Mouse (Mus musculus) lung, embryonic 14.5 days (tissue): ENCODE results near the gene Sncg. TPM values are rescaled to one million over a fixed set of nuclear protein-coding genes. Genes with fewer than 3 reads are reported as not detected.

Source experiments
- ATAC-seq: fragments of 200-750 bp; cut with Nextera tagmentation; 2 replicates; pipeline ENCODE4 v1.8.0; 2017; ENCODE audit warnings: mild to moderate bottlenecking, moderate TSS enrichment, moderate library complexity; ENCODE audit not compliant: insufficient read depth
- DNase-seq: peaks from one replicate; pipeline ENCODE4 v3.0.0-alpha.2; 2015
- H3K27ac ChIP-seq: fragments of 300-500 bp; sonication (generic); 2 replicates; pipeline ENCODE4 v1.5.1; 2014; ENCODE audit warnings: low read depth, mild to moderate bottlenecking, moderate library complexity
- H3K27me3 ChIP-seq: fragments of 300-500 bp; sonication (generic); 2 replicates; pipeline ENCODE4 v1.6.1; 2014; ENCODE audit warnings: low read length, control low read depth; ENCODE audit not compliant: insufficient read depth
- H3K36me3 ChIP-seq: fragments of 300-500 bp; sonication (generic); 2 replicates; pipeline ENCODE4 v1.6.1; 2014; ENCODE audit warnings: control low read depth; ENCODE audit not compliant: insufficient read depth
- H3K4me1 ChIP-seq: fragments of 300-500 bp; sonication (generic); 2 replicates; pipeline ENCODE4 v1.6.1; 2014; ENCODE audit warnings: antibody characterized with exemption, control low read depth; ENCODE audit not compliant: insufficient read depth
- H3K4me2 ChIP-seq: fragments of 300-500 bp; sonication (generic); 2 replicates; pipeline ENCODE4 v1.6.1; 2014; ENCODE audit warnings: mild to moderate bottlenecking
- H3K4me3 ChIP-seq: fragments of 300-500 bp; sonication (generic); 2 replicates; pipeline ENCODE4 v1.5.1; 2014; ENCODE audit warnings: low read depth, low read length
- H3K9ac ChIP-seq: fragments of 300-500 bp; sonication (generic); 2 replicates; pipeline ENCODE4 v1.6.1; 2014
- H3K9me3 ChIP-seq: fragments of 300-500 bp; sonication (generic); 2 replicates; pipeline ENCODE4 v1.6.1; 2016; ENCODE audit warnings: low read depth, low read length, control low read depth
- CTCF ChIP-seq: IDR thresholded peaks from 2 replicates; pipeline ENCODE4 v1.5.1; 2016; ENCODE audit warnings: antibody characterized with exemption, low read depth
- WGBS: fragments of 180-500 bp; shearing (Covaris S2); extraction: QIAGEN DNeasy Blood & Tissue Kit; methylation state at CpG from one replicate; pipeline ENCODE4 v1.1.7; 2014; 5-methylcytosine and 5-hydroxymethylcytosine counted together
- polyA plus RNA-seq: library from polyadenylated mRNA; unstranded; fragments of >200 nt; fragmentation: Nextera tagmentation; extraction: Ambion mirVana; gene quantifications from 2 replicates; pipeline ENCODE4 v1.2.1, GENCODE M21; 2014

Gene Sncg
- polyA plus RNA-seq, 1 experiment from 2014 or later, result 4.9 TPM

GRCm38 (mm10) chr14:34352523-34352922, 22.1 kb downstream of the Sncg start:
- no peak overlapping the region for H3K9ac ChIP-seq
- 59% methylated on average over 6 of the region's 6 CpGs for WGBS
- TF ChIP-seq CTCF, result no peak
- ATAC-seq (no peak), DNase-seq (no peak)
- H3K27ac ChIP-seq, result no peak overlapping the region
- no peak overlapping the region for H3K4me3 ChIP-seq
- H3K9me3 ChIP-seq, result no peaks in the 10 kb centered on the region
- no peak overlapping the region for H3K4me2 ChIP-seq
- no peaks in the 10 kb centered on the region for H3K4me1 ChIP-seq
- H3K36me3 ChIP-seq, result no peaks in the 10 kb centered on the region
- H3K27me3 ChIP-seq, result no peaks in the 10 kb centered on the region

- 61% methylated on average over 3 of the region's 3 CpGs for WGBS
- H3K27me3 ChIP-seq, result no peaks in the 10 kb centered on the region
- H3K9me3 ChIP-seq, result no peaks in the 10 kb centered on the region
- no peak overlapping the region for H3K4me2 ChIP-seq
- H3K4me1 ChIP-seq, result no peaks in the 10 kb centered on the region
- DNase-seq (no peak), ATAC-seq (no peak)
- no peaks in the 10 kb centered on the region for H3K36me3 ChIP-seq
- TF ChIP-seq CTCF, result no peak
- H3K9ac ChIP-seq, result no peak overlapping the region
- no peak overlapping the region for H3K4me3 ChIP-seq
- H3K27ac ChIP-seq, result no peak overlapping the region
These were observed 22.9 kb downstream of the Sncg start for GRCm38 (mm10) chr14:34351660-34352059.

- peaks cover 5% of the 10 kb centered on the region for H3K36me3 ChIP-seq
- H3K9me3 ChIP-seq, result no peaks in the 10 kb centered on the region
- no peak overlapping the region for H3K9ac ChIP-seq
- ATAC-seq (peak; percentile 89), DNase-seq (peak; percentile 45)
- H3K4me1 ChIP-seq, result no peaks in the 10 kb centered on the region
- H3K27me3 ChIP-seq, result no peaks in the 10 kb centered on the region
- 59% methylated on average over 8 of the region's 8 CpGs for WGBS
- TF ChIP-seq CTCF, result no peak
- H3K4me2 ChIP-seq, result no peak overlapping the region
- no peak overlapping the region for H3K27ac ChIP-seq
- no peak overlapping the region for H3K4me3 ChIP-seq
These were observed 25.6 kb downstream of the Sncg start for GRCm38 (mm10) chr14:34349007-34349406.

GRCm38 (mm10) chr14:34348301-34348700, 26.3 kb downstream of the Sncg start:
- H3K4me2 ChIP-seq, result no peak overlapping the region
- 70% methylated on average over 7 of the region's 7 CpGs for WGBS
- no peaks in the 10 kb centered on the region for H3K4me1 ChIP-seq
- H3K27ac ChIP-seq, result no peak overlapping the region
- peaks cover 8% of the 10 kb centered on the region for H3K36me3 ChIP-seq
- TF ChIP-seq CTCF, result no peak
- ATAC-seq, result no peak
- no peaks in the 10 kb centered on the region for H3K27me3 ChIP-seq
- DNase-seq, result no peak
- H3K4me3 ChIP-seq, result no peak overlapping the region
- H3K9ac ChIP-seq, result no peak overlapping the region
- no peaks in the 10 kb centered on the region for H3K9me3 ChIP-seq

- no peaks in the 10 kb centered on the region for H3K4me1 ChIP-seq
- TF ChIP-seq CTCF, result no peak
- no peak for ATAC-seq
- DNase-seq, result no peak
- no peaks in the 10 kb centered on the region for H3K9me3 ChIP-seq
- no peak overlapping the region for H3K4me2 ChIP-seq
- H3K9ac ChIP-seq, result no peak overlapping the region
- no peak overlapping the region for H3K27ac ChIP-seq
- H3K4me3 ChIP-seq, result no peak overlapping the region
- H3K27me3 ChIP-seq, result no peaks in the 10 kb centered on the region
- H3K36me3 ChIP-seq, result peaks cover 20% of the 10 kb centered on the region
- WGBS, result 83% methylated on average over 5 of the region's 5 CpGs
These were observed 27.5 kb downstream of the Sncg start for GRCm38 (mm10) chr14:34347084-34347483.

- Histone ChIP-seq H3K4me3 (no peak overlapping the region), H3K36me3 (peaks cover 28% of the 10 kb centered on the region), H3K9ac (no peak overlapping the region), H3K27ac (no peak overlapping the region), H3K27me3 (no peaks in the 10 kb centered on the region), H3K9me3 (no peaks in the 10 kb centered on the region), H3K4me1 (no peaks in the 10 kb centered on the region), H3K4me2 (no peak overlapping the region)
- TF ChIP-seq CTCF, result peak; percentile 56
- DNase-seq, result peak; percentile 37
- peak; percentile 44; the same call in 1 of the 2 replicates for ATAC-seq
- WGBS, result 44% methylated on average over 12 of the region's 12 CpGs
These were observed 28.6 kb downstream of the Sncg start for GRCm38 (mm10) chr14:34345771-34346566.

- WGBS, result 90% methylated on average over 5 of the region's 5 CpGs
- H3K36me3 ChIP-seq, result peaks cover 42% of the 10 kb centered on the region
- ATAC-seq (no peak), DNase-seq (no peak)
- H3K4me1 ChIP-seq, result no peaks in the 10 kb centered on the region
- H3K9ac ChIP-seq, result no peak overlapping the region
- no peaks in the 10 kb centered on the region for H3K27me3 ChIP-seq
- H3K4me2 ChIP-seq, result no peak overlapping the region
- no peak overlapping the region for H3K27ac ChIP-seq
- no peak for TF ChIP-seq CTCF
- H3K9me3 ChIP-seq, result no peaks in the 10 kb centered on the region
- H3K4me3 ChIP-seq, result no peak overlapping the region
These were observed 30.2 kb downstream of the Sncg start for GRCm38 (mm10) chr14:34344361-34344760.
